Mouse (Mus musculus) neural tube, embryonic 11.5 days (tissue): Measurements from ENCODE around the gene Lrrc4c. TPM values are rescaled to one million over a fixed set of nuclear protein-coding genes. Genes with fewer than 3 reads are reported as not detected.

Experiments used
- ATAC-seq: fragments of 200-750 bp; cut with Nextera tagmentation; 2 replicates; pipeline ENCODE4 v1.8.0; 2017; ENCODE audit warnings: moderate number of reproducible peaks, mild to moderate bottlenecking, moderate TSS enrichment, moderate library complexity; ENCODE audit not compliant: insufficient read depth, low FRiP score, low TSS enrichment
- DNase-seq: peaks from one replicate; pipeline ENCODE4 v3.0.0-alpha.2; 2015; ENCODE audit warnings: low spot score
- H3K27ac ChIP-seq: fragments of 300-500 bp; sonication (generic); 2 replicates; pipeline ENCODE4 v1.5.1; 2014; ENCODE audit warnings: low read depth, mild to moderate bottlenecking, low read length
- H3K27me3 ChIP-seq: fragments of 300-500 bp; sonication (generic); 2 replicates; pipeline ENCODE4 v1.6.1; 2014; ENCODE audit warnings: mild to moderate bottlenecking, low read length, mixed read lengths; ENCODE audit not compliant: control insufficient read depth, insufficient read depth
- H3K36me3 ChIP-seq: fragments of 300-500 bp; sonication (generic); 2 replicates; pipeline ENCODE4 v1.6.1; 2014; ENCODE audit warnings: mild to moderate bottlenecking, low read length, moderate library complexity, mixed read lengths; ENCODE audit not compliant: control insufficient read depth, insufficient read depth
- H3K4me1 ChIP-seq: fragments of 300-500 bp; sonication (generic); 2 replicates; pipeline ENCODE4 v1.6.1; 2014; ENCODE audit warnings: low read length, mixed read lengths; ENCODE audit not compliant: control insufficient read depth, insufficient read depth
- H3K4me2 ChIP-seq: fragments of 300-500 bp; sonication (generic); 2 replicates; pipeline ENCODE4 v1.6.1; 2014; ENCODE audit warnings: low read depth, mild to moderate bottlenecking, moderate library complexity
- H3K4me3 ChIP-seq: fragments of 300-500 bp; sonication (generic); 2 replicates; pipeline ENCODE4 v1.5.1; 2014; ENCODE audit warnings: low read depth, low read length
- H3K9ac ChIP-seq: fragments of 300-500 bp; sonication (generic); 2 replicates; pipeline ENCODE4 v1.6.1; 2014; ENCODE audit warnings: mild to moderate bottlenecking, low read length
- H3K9me3 ChIP-seq: fragments of 300-500 bp; sonication (generic); 2 replicates; pipeline ENCODE4 v1.6.1; 2016; ENCODE audit warnings: low read length; ENCODE audit not compliant: control insufficient read depth
- WGBS: fragments of 180-500 bp; shearing (Covaris S2); extraction: QIAGEN DNeasy Blood & Tissue Kit; methylation state at CpG from one replicate; pipeline ENCODE4 v1.1.7; 2014; 5-methylcytosine and 5-hydroxymethylcytosine counted together
- polyA plus RNA-seq: library from polyadenylated mRNA; unstranded; fragments of >200 nt; fragmentation: Nextera tagmentation; extraction: Ambion mirVana; gene quantifications from 2 replicates; pipeline ENCODE4 v1.2.1, GENCODE M21; 2014

Gene Lrrc4c
- polyA plus RNA-seq, 1 experiment from 2014 or later, result 4.5 TPM

DNA sequence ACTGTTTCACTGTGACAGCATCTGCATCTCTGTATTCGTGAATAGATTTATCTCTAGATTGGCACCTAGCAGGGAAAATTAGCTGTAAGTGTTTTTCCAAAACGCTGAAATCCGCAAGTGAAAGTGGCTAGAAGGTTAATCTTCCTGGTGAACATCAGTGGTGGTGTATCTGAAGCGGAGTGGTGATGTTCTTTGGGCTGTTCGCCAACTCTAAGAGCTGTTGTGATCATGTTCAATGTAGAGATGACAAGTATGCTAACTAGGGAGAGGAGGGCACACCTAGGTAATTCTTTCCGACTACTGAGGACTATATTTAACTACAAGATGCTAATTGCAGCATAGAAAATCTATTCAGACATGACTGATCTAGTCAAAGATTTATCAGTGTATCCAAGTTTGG is 1.7 kb downstream of the Lrrc4c start:
- H3K4me2 ChIP-seq, result peak overlapping the region; percentile 18
- no peak overlapping the region for H3K27ac ChIP-seq
- no peaks in the 10 kb centered on the region for H3K36me3 ChIP-seq
- no peaks in the 10 kb centered on the region for H3K4me1 ChIP-seq
- H3K4me3 ChIP-seq, result no peak overlapping the region
- H3K27me3 ChIP-seq, result no peaks in the 10 kb centered on the region
- WGBS, result 49% methylated on average over 6 of the region's 6 CpGs
- ATAC-seq (no peak), DNase-seq (no peak)
- no peaks in the 10 kb centered on the region for H3K9me3 ChIP-seq
- no peak overlapping the region for H3K9ac ChIP-seq

GRCm38 (mm10) chr2:96334652-96335051 is 16.7 kb downstream of the Lrrc4c start:
- H3K4me1 ChIP-seq, result no peaks in the 10 kb centered on the region
- H3K9me3 ChIP-seq, result no peaks in the 10 kb centered on the region
- H3K4me2 ChIP-seq, result no peak overlapping the region
- no peaks in the 10 kb centered on the region for H3K36me3 ChIP-seq
- no peak for ATAC-seq
- H3K27me3 ChIP-seq, result no peaks in the 10 kb centered on the region
- H3K4me3 ChIP-seq, result no peak overlapping the region
- 71% methylated on average over 3 of the region's 3 CpGs for WGBS
- H3K9ac ChIP-seq, result no peak overlapping the region
- H3K27ac ChIP-seq, result no peak overlapping the region
- DNase-seq, result no peak

DNA sequence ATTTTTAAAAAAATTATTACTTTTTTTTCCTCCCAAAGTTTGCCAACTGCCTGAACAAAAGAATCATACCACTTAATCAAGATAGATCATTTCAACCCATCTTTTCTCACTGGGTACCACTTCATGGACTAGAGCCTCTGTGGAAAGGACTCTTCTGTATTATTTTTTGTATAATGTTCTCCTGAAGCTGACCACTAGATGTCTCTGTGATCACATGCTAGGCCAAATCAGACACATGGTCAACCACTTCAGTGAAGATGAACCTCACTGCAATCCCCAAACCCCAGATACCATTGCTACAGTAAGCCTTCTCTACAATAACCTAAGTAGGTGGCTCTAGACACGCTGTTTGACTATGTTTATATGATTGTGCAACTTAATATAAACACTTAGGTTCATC is 19.4 kb downstream of the Lrrc4c start:
- no peak for DNase-seq
- no peaks in the 10 kb centered on the region for H3K27me3 ChIP-seq
- no peaks in the 10 kb centered on the region for H3K9me3 ChIP-seq
- H3K4me1 ChIP-seq, result no peaks in the 10 kb centered on the region
- H3K4me3 ChIP-seq, result no peak overlapping the region
- no peak overlapping the region for H3K9ac ChIP-seq
- ATAC-seq, result no peak
- no peaks in the 10 kb centered on the region for H3K36me3 ChIP-seq
- no peak overlapping the region for H3K27ac ChIP-seq
- 64% methylated on average over 1 of the region's 1 CpGs for WGBS
- no peak overlapping the region for H3K4me2 ChIP-seq

DNA sequence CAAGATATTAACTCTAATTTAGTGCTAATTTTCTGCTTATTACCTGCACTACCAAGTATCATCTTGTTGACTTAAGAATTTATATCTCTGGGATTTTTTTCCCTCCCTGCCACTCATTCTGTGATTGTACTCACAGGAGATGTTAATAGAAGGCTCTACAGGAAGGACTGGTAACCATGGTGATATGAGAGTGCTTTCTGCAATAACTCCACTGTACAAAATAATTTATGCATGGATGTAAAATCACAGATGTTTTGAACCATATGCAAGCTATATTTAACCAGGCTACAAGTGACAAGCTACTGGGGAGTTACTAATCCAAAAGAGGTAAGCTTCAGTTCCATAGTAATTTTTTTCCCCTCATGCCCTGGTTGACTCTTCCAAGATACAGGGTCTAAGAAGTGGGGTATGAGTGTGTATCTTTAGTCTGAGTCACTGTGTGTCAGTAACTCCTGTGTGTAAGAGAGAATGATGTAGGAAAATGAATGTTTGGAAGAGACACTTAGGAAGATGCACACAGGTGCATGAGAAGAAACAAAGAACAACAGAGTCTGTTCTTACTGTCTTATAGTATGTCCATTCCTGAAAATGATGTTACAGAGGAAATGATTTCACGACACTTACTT is 83.3 kb downstream of the Lrrc4c start:
- no peak for DNase-seq
- Histone ChIP-seq H3K4me3 (no peak overlapping the region), H3K36me3 (no peaks in the 10 kb centered on the region), H3K9ac (no peak overlapping the region), H3K9me3 (no peaks in the 10 kb centered on the region), H3K27me3 (no peaks in the 10 kb centered on the region), H3K4me2 (no peak overlapping the region), H3K27ac (no peak overlapping the region), H3K4me1 (no peaks in the 10 kb centered on the region)
- no peak for ATAC-seq
- WGBS, result 88% methylated on average over 1 of the region's 1 CpGs

DNA sequence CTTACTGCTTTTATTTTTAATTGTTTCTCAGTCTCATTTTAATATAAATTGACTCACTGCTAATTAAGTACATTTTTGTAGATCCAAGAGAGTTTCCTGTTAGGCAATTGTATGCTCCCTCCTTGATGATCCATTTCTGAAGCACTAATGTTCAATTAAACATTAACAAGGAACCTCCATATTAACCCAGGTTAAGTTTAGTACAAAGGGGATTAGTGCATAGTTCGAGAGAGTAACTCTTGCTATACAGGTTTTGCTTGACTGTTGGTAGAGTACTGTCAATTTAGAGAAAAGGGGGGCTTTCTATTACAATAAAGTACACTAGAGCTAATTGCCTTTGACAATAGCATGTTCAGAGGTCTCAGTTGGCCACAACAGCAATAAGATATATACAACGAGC is 84.5 kb downstream of the Lrrc4c start:
- H3K27ac ChIP-seq, result no peak overlapping the region
- DNase-seq, result no peak
- ATAC-seq, result no peak

DNA sequence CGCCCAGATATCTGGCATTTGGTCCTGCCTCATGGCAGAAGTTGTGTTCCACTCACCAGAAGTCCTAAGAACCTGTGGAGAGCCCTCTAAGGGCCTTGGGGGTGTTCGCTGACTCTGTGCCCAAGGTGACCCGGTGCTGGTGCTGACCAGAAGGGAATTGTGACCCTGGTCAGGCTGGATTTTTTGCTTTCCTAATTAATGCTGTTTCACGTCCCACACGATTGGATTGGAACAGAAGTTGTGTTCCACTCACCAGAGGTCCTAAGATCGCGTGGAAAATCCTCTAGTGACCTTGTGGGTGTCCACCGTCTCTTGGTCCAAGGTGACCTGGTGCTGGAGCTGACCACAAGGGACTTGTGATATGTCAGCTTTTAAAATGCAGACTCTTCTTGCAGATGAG is 88.9 kb downstream of the Lrrc4c start:
- H3K4me3 ChIP-seq, result no peak overlapping the region
- H3K9me3 ChIP-seq, result no peaks in the 10 kb centered on the region
- 86% methylated on average over 8 of the region's 8 CpGs for WGBS
- DNase-seq (no peak), ATAC-seq (no peak)
- no peaks in the 10 kb centered on the region for H3K4me1 ChIP-seq
- no peak overlapping the region for H3K4me2 ChIP-seq
- no peaks in the 10 kb centered on the region for H3K36me3 ChIP-seq
- H3K27ac ChIP-seq, result no peak overlapping the region
- no peaks in the 10 kb centered on the region for H3K27me3 ChIP-seq
- no peak overlapping the region for H3K9ac ChIP-seq

More for the DNA sequence above, 84.5 kb downstream of the Lrrc4c start:
- Histone ChIP-seq H3K36me3 (no peaks in the 10 kb centered on the region), H3K4me3 (no peak overlapping the region), H3K9me3 (no peaks in the 10 kb centered on the region), H3K27me3 (no peaks in the 10 kb centered on the region), H3K9ac (no peak overlapping the region), H3K4me1 (no peaks in the 10 kb centered on the region), H3K4me2 (no peak overlapping the region)
- 69% methylated on average over 2 of the region's 2 CpGs for WGBS

GRCm38 (mm10) chr2:96411182-96411581 is 93.2 kb downstream of the Lrrc4c start:
- H3K27me3 ChIP-seq, result no peaks in the 10 kb centered on the region
- no peak overlapping the region for H3K9ac ChIP-seq
- H3K9me3 ChIP-seq, result no peaks in the 10 kb centered on the region
- H3K4me1 ChIP-seq, result no peaks in the 10 kb centered on the region
- H3K4me3 ChIP-seq, result no peak overlapping the region
- no peak overlapping the region for H3K4me2 ChIP-seq
- H3K27ac ChIP-seq, result no peak overlapping the region
- ATAC-seq (no peak), DNase-seq (no peak)
- 81% methylated on average over 1 of the region's 1 CpGs for WGBS
- no peaks in the 10 kb centered on the region for H3K36me3 ChIP-seq

DNA sequence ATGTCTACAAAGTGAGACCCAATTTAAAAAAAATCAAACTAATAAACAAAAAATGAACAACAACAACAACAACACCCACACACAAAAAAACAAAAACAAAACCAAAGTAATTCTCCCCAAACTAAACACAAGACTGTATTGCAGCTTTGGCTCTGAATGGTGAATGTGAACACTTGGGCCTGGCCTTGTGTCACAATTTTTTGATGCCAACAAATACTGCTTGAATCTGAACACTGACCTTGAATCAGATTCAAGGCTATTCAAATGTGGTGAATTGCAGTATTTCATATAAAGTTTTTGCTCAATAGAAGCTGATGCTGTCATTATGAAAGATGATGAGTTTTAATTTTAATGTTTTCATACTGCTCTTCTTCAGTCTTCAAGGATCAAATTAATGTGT is 143.6 kb downstream of the Lrrc4c start:
- Histone ChIP-seq H3K9ac (no peak overlapping the region), H3K9me3 (no peaks in the 10 kb centered on the region), H3K4me1 (no peaks in the 10 kb centered on the region), H3K27me3 (no peaks in the 10 kb centered on the region), H3K36me3 (no peaks in the 10 kb centered on the region), H3K4me2 (no peak overlapping the region), H3K4me3 (no peak overlapping the region), H3K27ac (no peak overlapping the region)
- ATAC-seq (no peak), DNase-seq (no peak)

GRCm38 (mm10) chr2:96475674-96476073 is 157.7 kb downstream of the Lrrc4c start:
- Histone ChIP-seq H3K4me1 (no peaks in the 10 kb centered on the region), H3K9me3 (no peaks in the 10 kb centered on the region), H3K36me3 (no peaks in the 10 kb centered on the region), H3K9ac (no peak overlapping the region), H3K27ac (no peak overlapping the region), H3K4me3 (no peak overlapping the region), H3K27me3 (no peaks in the 10 kb centered on the region), H3K4me2 (no peak overlapping the region)
- peak; percentile 49; the same call in 1 of the 2 replicates for ATAC-seq
- peak; percentile 14 for DNase-seq
- WGBS, result 53% methylated on average over 6 of the region's 6 CpGs
